Mouse (Mus musculus) monocyte, adult 2 months (primary cell): ENCODE results near the gene Dnajc25.

ENCODE experiments used
- DNase-seq, 2 experiments: peaks; one replicate each; pipeline ENCODE4 v3.0.0; 2022; ENCODE audit warnings: low spot score in 2 of 2, low read depth in 1 of 2

Gene Dnajc25

DNA sequence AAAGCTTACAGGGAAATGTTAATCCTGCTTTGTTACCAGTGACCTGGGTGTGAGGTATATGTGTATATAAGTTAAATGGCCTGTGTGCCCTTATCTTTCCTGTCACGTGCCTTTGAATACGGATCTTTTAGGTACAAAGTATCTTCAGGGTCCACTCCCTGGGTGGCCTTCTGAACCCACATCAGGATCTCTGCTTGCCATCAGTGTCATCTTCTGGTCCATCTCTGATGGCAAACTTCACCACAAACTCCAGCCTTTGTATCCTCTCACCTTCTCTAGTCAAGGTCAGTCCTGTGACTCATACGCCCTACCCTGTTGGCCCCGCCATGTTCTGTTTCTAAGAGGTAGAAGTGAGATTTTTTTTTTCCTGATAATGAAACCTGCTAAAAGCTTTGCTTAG, at the start of gene Dnajc25:
TSS of gene Dnajc25 (plus strand) at position 301 of the 400 bp plus-strand sequence.
- no peak for DNase-seq

DNA sequence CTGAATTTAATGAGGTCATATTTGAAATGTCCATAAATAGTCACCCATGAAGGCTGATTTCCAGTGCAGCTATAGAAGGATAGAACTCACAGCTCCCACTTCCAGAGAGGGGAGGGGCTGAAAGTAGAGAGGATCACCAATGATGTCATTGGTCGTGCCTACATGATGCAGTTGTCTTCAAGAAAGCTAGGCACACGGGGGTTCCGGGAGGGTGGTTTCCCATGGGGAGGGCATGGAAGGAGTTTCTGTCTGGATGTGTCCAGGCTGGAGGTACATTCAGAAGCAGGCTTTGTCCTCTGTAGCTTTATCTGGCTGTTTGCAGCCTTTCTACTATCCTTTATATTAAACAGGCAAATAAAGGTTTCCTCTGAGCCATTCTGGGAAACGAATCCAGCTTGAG, 46.5 kb upstream of the Dnajc25 start:
- DNase-seq = no peak

DNA sequence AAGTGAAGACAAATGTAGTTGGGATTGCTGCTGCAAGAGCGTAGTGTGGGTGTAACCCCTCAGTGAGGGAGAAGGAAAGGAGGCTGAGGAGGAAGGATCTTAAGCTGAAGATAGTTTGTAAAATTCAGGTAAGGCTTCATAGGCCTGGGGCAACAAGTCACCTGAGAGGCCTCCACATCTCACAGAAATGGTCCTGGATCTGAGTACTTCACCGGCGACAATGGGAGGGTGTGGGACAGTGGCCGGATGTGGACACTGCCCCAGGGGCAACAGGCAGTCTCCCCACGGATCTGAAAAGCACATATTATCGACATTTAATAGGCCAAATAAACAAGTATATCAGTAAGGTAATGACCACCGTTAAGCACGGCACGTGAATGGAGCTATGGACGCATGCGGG, 42.2 kb upstream of the Dnajc25 start:
- no peak for DNase-seq

DNA sequence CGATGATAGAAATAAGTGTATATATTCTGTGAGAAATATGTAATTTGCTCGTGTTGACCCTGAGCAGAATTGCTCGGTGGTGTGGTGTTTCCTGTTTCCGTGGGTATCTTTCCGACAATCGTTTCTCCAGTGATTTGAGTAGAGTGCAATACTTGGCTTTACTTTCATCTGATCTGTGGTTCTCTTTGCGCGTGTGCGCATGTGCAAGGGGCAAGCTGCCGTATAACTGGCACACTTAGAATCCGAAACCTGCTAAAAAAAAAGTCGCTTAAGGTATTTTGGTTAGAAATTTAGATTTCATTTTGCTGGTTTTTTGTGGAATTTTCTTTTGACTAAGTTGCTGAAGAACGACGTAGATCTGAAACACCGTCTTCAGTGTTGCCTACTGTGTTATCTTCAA, 33.1 kb upstream of the Dnajc25 start:
- DNase-seq = no peak

DNA sequence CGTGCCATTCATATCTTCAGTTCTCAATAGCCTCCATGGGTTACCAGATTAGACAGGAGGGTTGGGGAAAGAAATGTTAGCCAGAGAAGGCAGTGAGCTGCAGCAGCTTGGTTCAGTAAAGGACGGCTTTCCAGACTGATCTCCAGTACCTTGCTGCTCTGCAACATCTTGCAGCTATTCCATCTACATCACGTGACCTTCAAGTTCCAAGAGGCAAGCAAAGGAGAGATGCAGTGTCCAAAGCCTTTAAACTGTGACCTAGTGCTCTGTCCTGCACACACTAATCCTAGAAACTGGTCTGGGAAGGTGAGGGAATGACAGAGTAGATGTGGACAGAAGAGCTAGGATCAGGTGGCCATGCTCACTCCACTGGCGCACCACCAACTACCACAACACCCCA, 31.6 kb upstream of the Dnajc25 start:
- no peak for DNase-seq

DNA sequence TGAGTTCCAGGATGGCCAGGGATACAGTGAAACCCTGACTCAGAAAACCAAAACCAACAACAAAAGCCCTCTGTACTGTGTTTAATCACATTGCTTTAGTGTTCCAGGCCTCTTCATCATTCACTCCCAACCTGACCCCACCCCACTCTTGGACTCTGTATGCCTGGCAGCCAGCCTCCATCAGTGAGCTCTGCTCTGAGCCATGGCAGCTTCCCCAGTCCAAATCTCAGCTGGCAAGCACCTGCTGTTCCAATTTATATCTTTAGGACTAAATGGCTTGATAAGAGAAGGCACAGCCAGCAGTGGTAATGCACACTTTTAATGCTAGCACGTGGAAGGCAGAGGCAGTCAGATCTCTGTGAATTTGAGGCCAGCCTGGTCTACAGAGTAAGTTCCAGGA, 29.7 kb upstream of the Dnajc25 start:
- no peak for DNase-seq

DNA sequence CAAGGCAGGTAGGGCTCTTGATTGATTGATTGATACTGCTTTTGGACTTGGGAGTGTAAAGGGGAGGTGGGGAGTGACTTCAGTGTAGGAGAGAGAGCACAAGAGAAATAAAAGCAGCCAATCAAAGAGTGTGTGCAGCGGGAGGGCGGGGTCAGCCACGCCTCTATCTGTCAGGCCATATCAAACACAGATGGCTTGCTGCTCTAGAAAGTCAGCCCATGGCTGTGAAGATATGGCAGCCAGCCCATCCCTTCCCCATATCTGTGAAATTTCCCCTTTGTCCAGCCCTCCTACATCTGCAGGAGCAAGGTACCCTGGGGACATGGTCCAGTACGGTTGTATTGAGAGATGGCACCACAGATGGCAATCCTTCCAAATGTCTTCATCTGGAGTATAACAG, 24.2 kb upstream of the Dnajc25 start:
- DNase-seq = no peak

DNA sequence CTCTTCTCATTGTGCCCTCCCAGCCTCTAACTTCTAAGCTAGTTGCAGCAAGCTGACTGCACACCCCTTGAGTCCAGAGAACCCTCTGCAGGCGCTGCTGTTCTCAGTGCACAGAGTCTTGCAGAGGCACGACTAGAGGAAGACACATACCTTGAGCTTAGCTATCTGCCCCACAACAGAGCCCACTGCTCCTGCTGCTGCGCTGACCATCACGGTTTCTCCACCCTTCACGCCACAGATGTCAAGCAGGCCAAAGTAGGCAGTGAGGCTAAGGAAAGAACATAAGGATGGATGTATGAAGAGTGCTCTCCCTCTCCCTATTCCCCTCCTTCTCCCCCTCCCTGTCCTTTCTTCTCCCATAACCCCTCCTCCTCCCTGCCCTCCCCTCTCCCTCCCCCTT, 19.2 kb upstream of the Dnajc25 start:
- DNase-seq = no peak

DNA sequence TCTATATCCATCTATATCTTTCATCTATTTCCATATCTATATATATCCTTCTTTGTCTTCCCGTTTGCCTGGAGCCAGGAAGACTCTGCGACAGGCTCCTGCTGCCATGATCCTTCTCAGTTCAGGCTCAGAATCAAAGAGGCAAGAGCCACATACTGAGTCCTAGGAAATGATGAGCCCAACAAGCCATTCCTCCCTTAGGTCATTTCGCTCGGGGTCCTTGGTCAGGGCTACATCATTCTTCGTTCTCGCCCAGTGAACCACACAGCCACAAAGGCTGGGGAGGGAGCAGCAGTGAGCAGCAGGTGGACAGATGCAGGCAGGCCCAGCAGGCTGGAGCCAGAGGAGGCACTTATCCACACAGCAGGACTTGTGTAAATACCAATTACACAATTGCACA, 13.4 kb upstream of the Dnajc25 start:
- no peak for DNase-seq

DNA sequence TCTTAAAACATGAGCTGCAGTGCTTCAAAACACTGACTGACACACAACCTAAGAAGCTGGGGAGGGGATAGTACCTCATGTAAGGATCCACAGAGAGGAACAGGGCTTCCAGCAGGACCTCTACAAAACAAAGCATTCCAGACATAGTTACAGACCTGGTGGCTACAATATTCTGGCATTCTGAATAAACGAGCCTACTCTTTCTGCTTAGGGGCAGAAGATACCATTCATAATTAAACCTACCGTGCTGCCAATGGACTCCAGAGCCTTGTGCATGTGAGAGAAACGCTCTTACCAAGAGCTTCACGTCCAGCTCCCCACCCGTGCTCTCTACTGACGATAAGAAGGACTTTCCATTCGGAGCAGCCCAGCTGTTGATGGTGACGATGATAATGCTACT, 12.1 kb upstream of the Dnajc25 start:
- DNase-seq = no peak

DNA sequence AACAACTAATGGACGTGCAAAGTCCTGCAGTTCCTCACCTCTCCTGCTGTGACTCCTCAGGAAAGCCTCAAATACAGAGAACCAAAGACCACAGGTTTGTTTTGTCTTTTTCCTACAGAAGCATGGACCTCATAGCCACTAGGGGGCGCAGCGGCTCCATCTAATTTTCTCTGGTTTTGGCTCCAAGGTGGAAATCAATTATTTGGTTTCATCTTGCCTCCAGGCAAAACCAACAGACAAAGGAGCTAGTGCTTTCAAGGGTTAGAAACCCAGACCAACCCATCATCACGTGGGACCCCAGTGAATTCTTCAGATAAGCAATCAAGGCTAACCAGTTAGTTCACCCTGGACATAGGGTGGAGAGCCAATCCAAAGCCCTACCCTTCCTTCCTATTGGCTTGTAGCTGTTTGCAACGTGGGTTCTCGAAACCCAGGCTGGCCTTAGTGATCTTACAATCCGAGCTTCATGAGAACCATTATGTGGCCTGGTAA, 9.7 kb upstream of the Dnajc25 start:
- peak in 1 of 2 experiments; percentile 72 for DNase-seq

DNA sequence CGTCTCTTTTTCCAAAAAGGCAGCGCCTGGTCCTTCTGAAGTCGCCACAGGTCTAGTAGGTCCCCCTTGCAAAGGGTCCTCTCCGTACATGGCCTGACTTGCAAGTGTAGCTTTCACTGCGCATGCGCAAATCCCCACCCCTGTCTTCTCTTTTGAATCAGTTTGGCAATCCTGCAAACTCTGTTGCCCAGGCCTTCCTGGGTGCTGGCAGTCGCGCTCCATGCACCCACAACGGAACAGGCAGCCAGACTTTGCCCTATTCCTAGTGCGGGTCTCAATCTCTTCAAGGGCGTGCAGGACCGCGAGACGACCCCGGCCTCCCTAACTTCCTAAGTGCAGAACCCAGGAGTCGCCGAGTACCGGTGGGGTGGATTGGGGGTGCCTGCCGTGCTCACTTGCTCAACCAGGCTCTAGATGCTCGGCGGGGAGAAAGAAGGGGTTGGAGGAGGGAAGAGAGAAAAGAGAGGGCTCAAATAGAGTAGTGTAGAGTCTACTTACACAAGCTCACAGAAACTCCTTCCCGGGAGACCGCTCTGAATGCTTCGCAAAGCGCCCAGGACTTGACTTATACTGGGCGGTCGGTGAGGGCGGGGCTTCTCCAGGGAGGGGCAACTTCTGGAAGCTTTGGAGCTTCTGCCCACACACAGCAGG, 8.2 kb upstream of the Dnajc25 start, which contains the start of gene Ptgr1:
TSS of gene Ptgr1 (minus strand) at position 580 of the 651 bp plus-strand sequence.
- DNase-seq = peak in 1 of 2 experiments; percentile 43

DNA sequence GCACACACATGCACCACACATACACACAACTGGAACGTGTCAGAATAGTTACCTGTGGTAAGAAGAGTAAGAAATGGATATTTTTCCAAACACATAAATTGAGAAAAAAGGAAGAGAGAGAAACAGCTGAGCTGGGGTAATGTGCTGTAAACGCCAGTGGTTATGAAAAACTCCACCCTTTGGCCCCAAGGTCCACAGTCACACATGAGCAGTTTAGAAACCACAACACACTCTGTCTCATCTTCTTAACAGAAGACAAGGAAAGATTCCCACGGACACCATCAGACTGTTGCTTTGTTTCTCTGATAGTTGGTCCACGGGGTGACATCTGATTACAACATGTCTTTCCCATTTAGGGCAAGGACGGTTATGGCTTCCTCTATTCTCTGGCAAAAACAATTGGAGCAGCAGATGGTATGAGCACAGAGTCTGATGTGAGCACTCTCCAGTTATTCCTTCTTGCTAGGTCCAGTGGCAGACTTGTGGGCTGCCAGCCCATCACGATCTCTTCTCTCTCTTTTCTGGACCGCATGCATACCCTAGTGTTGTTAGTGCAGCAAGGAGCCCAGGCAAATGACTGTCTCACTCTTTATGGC, 5.5 kb upstream of the Dnajc25 start:
- no peak for DNase-seq

DNA sequence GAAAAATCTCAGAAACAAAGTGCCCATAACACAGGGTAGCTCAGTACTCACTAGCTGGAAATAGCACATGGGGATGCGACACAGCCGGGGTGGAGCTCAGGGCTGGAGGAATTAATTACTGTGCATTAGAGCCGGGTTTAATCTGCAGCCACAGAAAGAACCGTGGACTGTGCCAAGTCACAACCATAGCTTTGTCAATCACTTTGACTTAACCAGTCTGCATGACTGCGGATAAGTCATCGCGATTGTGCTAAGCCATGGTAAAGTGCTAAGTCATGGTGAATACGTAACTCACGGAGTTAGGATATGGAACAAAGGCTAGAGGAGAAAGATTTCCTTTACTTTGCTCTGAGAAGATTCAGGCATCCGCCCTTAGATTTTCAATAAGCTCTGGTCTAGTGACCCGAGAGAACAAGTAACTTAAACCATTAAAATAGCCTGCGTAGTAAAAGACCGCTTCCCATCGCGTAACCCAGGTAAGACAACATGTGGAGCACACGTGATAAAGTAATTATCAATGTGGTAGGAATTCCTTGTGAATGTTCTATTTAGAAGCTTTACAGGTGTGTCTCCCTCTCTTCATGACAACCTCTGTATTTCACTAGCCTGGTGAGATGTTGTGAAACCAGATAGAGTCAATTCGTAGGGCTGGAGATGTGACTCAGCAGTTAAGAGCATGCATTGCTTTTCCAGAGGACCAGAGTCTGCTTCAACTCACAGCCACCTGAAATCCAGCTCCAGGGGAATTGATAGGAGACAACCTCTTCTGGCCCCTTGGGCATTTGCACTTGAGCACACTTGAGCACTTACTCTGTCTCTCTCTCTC, 4.0 kb upstream of the Dnajc25 start:
- DNase-seq = no peak

DNA sequence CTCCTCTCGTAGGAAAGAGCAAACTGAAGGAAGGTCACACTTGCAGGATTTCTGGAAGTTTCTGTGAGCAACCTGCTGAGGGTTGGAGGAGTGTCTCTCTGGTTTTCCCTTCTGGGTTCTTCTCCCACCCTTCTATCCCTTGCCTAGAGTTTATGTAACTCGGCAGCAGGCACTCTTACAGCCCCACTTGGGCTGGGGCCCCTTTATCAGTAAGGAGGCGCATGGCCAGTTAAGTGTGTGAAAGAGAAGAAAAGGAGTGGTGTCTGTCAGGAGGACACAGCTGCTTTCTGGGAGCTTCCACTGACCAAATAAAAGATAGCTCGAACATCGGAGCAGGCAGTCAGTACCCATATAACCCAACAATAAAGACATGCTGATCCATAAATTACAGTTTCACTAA, 2.7 kb upstream of the Dnajc25 start:
- DNase-seq = no peak

DNA sequence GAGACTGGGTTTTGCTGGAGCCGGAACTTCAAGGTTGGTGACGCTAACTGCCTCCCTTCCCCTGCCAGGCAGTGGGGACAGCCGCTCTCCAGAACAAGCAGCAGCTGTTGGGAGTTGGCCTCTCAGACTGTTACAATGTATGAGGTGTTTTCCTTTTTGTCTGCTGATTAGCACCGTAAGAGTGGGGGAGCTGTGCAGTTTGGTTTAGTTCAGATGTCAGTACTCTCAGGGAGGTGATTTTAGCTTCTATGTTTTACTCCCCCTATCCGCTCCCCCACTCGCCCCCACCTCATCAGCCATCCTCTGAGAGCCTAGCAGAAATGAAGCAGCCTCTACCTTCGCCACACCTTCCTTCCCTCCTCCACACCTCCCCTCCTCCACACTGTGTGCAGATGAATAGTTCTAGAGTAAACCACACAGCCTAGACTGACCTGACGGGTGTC, 410 bp downstream of the Dnajc25 start:
- no peak for DNase-seq

DNA sequence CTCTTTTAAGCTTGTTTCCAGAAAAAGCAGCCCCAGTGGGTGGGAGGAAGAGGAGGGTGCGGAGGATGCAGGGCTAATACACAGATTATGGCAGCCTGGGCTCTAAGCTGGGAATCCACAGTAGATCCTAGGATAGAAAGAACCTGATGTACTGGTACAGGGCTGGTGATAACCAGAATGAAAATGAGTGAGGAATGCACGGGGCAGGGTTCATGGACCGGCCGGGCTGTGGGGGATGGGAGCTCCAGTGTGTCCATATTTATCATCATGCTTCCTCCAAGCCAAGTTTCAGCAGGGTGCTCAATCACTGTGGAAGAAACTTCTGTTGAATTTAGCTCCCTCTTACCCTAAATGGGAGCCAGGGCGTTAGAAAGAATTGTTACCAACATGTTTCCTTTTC, 2.2 kb downstream of the Dnajc25 start:
- DNase-seq = no peak

DNA sequence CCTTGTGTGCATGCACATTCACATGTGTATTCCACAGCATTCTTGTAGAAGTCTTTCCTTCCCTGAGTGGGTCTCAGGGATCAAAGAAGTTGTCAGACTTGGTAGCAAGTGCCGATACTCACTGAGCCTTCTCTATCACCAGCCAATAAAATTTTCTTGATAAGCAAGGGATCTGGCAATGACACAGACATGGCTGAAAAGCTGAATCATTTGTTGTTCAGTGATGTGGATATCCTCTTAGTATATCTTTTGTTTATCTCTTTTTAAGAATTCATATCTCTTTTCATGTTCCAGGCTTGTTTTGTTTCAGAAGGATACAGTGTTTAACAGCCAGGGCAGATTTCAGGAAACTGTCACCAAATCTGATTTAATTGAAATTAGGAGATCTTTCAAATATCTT, 3.8 kb downstream of the Dnajc25 start:
- DNase-seq = no peak

DNA sequence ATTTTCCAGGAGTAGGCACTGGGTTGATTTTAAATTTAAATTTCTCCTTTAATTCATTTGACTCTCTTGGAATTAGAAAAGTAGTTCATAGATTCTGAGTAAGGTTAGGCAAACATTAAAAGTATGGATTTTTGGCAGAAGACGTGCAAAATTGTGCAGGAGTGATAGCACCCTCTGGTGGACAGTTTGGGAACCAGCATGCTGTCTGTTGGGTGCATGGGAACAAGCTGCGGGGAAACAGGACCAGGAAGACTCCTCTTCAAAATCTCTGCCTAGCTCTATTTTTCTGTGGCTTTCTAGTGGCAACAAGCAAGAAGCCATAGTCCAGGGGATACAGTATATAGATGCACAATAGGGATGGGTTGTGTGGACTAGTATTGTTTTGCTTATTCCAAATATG, 4.8 kb downstream of the Dnajc25 start:
- DNase-seq = peak in 1 of 2 experiments; percentile 49

DNA sequence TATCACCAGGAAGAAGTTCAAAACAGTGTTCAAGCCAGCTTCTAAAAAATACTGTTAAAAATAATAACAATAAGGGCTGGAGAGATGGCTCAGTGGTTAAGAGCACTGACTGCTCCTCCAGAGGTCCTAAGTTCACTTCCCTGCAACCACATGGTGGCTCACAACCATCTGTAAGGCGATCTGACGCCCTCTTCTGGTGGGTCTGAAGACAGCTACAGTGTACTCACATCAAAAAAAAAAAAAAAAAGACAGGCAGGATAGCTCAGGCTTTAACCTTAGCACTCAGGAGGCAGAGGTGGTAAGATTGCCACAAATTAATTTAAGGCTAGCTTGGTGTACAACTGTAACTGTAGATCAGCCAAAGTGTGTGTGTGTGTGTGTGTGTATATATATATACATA, 5.8 kb downstream of the Dnajc25 start:
- DNase-seq = peak in 1 of 2 experiments; percentile 37

DNA sequence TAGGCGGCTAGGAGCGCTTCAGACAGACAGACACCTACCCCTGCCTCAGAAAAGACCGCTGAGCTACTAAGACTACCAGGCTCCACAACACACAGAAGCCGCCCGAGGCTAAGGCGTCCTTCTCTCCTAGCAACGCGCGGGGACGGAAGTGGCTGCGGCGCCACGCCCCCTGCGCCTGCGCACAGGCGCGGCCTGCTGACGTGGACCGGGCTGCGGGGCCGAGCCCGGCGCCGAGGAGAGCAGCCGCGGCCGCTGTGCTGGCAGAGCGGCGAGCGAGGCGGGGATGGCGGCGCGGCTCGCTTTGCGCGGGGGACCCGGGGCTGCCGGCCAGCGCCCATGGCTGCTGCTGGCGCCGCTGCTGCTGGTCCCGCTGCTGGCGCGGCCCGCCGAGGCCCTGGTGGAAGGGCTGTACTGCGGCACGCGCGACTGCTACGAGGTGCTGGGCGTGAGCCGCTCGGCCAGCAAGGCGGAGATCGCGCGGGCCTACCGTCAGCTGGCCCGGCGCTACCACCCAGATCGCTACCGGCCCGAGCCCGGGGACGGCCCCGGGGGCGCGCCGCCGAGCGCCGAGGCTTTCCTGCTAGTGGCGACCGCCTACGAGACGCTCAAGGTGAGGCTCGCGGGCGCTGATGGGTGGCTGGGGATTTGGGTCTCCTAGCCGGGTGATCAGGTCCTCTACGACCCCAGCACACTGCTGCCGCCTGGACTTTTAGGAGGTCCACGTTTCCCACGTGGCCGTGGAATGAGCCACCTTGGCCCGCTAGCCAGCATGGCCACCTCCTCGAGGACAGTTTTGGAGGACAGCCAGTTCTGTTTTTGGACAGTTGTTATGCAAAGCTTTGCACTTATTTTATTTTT, 8.3 kb downstream of the Dnajc25 start, which contains the start of gene Gm20503:
TSS of gene Gm20503 (plus strand) at position 263 of the 858 bp plus-strand sequence.
- peak; percentile 76 to 86 for DNase-seq
